Mouse (Mus musculus) lung, postnatal 0 days (tissue): Measurements from ENCODE around the gene Nt5dc3. TPM values are rescaled to one million over a fixed set of nuclear protein-coding genes. Genes with fewer than 3 reads are reported as not detected.
A peak's percentile ranks its signal among the peaks of the same experiment; 100 is the strongest.

Experiments used
- ATAC-seq: fragments of 200-750 bp; cut with Nextera tagmentation; 2 replicates; pipeline ENCODE4 v1.8.0; 2017; ENCODE audit warnings: moderate library complexity
- DNase-seq: peaks from one replicate; pipeline ENCODE4 v3.0.0-alpha.2; 2016; ENCODE audit warnings: low spot score
- H3K27ac ChIP-seq: fragments of 300-500 bp; sonication (generic); 2 replicates; pipeline ENCODE4 v1.5.1; 2014; ENCODE audit warnings: antibody characterized with exemption, mild to moderate bottlenecking, low read length, mixed read lengths
- H3K27me3 ChIP-seq: fragments of 300-500 bp; sonication (generic); replicated peaks from 2 replicates; pipeline ENCODE4 v1.6.1; 2014; ENCODE audit warnings: low read length, mixed read lengths; ENCODE audit not compliant: insufficient read depth
- H3K36me3 ChIP-seq: fragments of 300-500 bp; sonication (generic); 2 replicates; pipeline ENCODE4 v1.6.1; 2014; ENCODE audit warnings: low read length, mixed read lengths; ENCODE audit not compliant: insufficient read depth
- H3K4me1 ChIP-seq: fragments of 300-500 bp; sonication (generic); 2 replicates; pipeline ENCODE4 v1.6.1; 2014; ENCODE audit warnings: antibody characterized with exemption, low read depth, low read length, mixed read lengths; ENCODE audit not compliant: insufficient read depth
- H3K4me2 ChIP-seq: fragments of 300-500 bp; sonication (generic); replicated peaks from 2 replicates; pipeline ENCODE4 v1.6.1; 2014; ENCODE audit warnings: low read depth, mild to moderate bottlenecking, low read length, moderate library complexity, mixed read lengths
- H3K4me3 ChIP-seq: fragments of 300-500 bp; sonication (generic); 2 replicates; pipeline ENCODE4 v1.5.1; 2014; ENCODE audit warnings: low read depth, low read length
- H3K9ac ChIP-seq: fragments of 300-500 bp; sonication (generic); replicated peaks from 2 replicates; pipeline ENCODE4 v1.6.1; 2014; ENCODE audit warnings: low read depth, mild to moderate bottlenecking
- H3K9me3 ChIP-seq: fragments of 300-500 bp; sonication (generic); 2 replicates; pipeline ENCODE4 v1.6.1; 2016; ENCODE audit warnings: low read length, mixed read lengths
- CTCF ChIP-seq: IDR thresholded peaks from 2 replicates; pipeline ENCODE4 v1.5.1; 2016; ENCODE audit warnings: antibody characterized with exemption, mild to moderate bottlenecking
- EP300 ChIP-seq: IDR thresholded peaks from 2 replicates; pipeline ENCODE4 v1.6.1; 2016; ENCODE audit warnings: antibody characterized with exemption, mild to moderate bottlenecking, control low read depth
- WGBS: fragments of 180-500 bp; shearing (Covaris S2); extraction: QIAGEN DNeasy Blood & Tissue Kit; methylation state at CpG from one replicate; pipeline ENCODE4 v1.1.7; 2014; 5-methylcytosine and 5-hydroxymethylcytosine counted together
- polyA plus RNA-seq: library from polyadenylated mRNA; unstranded; fragments of >200 nt; fragmentation: Nextera tagmentation; extraction: Ambion mirVana; gene quantifications from 2 replicates; pipeline ENCODE4 v1.2.1, GENCODE M21; 2015

Gene Nt5dc3
- polyA plus RNA-seq, 1 experiment from 2014 or later = 1.3 TPM

DNA sequence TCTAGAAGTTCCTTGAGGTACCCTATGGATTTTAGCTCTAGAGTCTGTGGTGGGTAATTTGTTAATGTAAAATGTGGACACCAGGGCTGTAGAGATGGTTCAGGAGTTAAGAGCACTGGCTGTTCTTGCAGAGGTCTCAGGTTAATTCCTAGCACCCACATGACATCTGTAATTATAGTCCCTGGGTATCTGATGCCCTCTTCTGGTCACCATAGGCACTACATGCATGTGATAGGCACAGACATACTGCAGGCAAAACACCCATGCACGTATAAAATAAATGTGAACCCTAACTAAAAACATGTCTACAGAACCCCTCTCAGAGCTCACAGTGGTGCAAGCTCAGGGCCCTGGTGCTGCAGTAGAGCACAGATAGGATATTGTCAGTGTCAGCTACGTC lies 50.7 kb downstream of the Nt5dc3 start:
- WGBS = 93% methylated on average over 2 of the region's 2 CpGs

DNA sequence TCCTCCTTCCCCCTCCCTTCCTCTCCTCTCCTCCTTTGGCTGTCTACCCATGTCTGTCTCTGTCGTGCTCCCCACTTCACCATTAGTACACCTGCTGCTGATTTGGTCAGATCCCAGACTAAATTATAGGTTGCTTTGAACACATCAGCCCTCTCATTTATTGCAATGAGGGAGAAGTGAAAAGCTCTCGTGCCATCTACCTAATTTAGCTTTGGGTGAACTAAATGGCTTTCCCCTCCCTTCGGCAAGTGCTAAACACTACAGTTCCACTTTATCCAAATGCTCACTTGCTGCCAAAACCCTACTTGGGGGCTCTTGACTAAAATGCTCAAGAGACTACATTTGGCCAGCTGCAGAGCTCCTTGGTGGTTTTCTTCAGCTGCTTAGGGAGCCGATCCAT lies 58.0 kb downstream of the Nt5dc3 start:
- peaks cover 3% of the 10 kb centered on the region; the same call in 1 of the 2 replicates for H3K4me1 ChIP-seq
- no peak overlapping the region for H3K9ac ChIP-seq
- DNase-seq (peak; percentile 79), ATAC-seq (peak; percentile 73)
- no peak for TF ChIP-seq EP300
- no peak for TF ChIP-seq CTCF
- H3K4me2 ChIP-seq = no peak overlapping the region
- WGBS = 59% methylated on average over 4 of the region's 4 CpGs
- H3K4me3 ChIP-seq = no peak overlapping the region
- 0 out of 2 replicates have a peak overlapping the region, but pooled peaks have one; percentile 21 for H3K27ac ChIP-seq
- H3K36me3 ChIP-seq = no peaks in the 10 kb centered on the region
- H3K27me3 ChIP-seq = no peaks in the 10 kb centered on the region
- no peaks in the 10 kb centered on the region for H3K9me3 ChIP-seq

More for the DNA sequence above, 50.7 kb downstream of the Nt5dc3 start:
- Histone ChIP-seq H3K4me3 (no peak overlapping the region), H3K9me3 (no peaks in the 10 kb centered on the region), H3K9ac (no peak overlapping the region), H3K27me3 (no peaks in the 10 kb centered on the region), H3K36me3 (no peaks in the 10 kb centered on the region), H3K4me1 (peaks cover 6% of the 10 kb centered on the region; the same call in 1 of the 2 replicates), H3K4me2 (no peak overlapping the region), H3K27ac (no peak overlapping the region)
- TF ChIP-seq EP300 = no peak
- peak; percentile 50 for TF ChIP-seq CTCF
- DNase-seq (no peak), ATAC-seq (no peak)

DNA sequence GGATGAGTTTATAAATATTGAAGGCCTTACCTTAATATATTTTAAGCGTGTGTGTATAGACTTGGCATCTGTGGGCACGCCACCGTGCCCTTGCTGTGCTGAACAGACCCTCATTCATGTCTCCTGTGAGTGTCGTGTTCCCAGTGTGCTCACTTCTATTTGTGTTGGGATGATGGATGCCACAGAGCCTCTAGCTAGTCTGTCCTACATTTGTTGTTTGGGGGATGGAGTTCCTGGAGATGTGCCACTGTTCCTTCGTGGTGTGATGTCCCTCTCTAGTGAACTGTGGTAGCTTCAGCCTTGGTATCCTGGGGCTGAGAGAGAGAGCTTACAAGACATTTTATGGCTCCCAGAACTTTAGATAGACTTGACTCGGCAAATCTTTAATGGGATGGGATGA lies 60.0 kb downstream of the Nt5dc3 start:
- ATAC-seq = no peak
- DNase-seq = no peak
- Histone ChIP-seq H3K36me3 (no peaks in the 10 kb centered on the region), H3K9me3 (no peaks in the 10 kb centered on the region), H3K27me3 (no peaks in the 10 kb centered on the region), H3K4me1 (peaks cover 2% of the 10 kb centered on the region; the same call in 1 of the 2 replicates), H3K9ac (no peak overlapping the region), H3K4me3 (no peak overlapping the region), H3K4me2 (no peak overlapping the region), H3K27ac (no peak overlapping the region)
- TF ChIP-seq EP300 (no peak), CTCF (no peak)
- WGBS = 74% methylated on average over 6 of the region's 6 CpGs

GRCm38 (mm10) chr10:86842659-86843058 lies 63.9 kb downstream of the Nt5dc3 start:
- H3K4me3 ChIP-seq = no peak overlapping the region
- no peaks in the 10 kb centered on the region for H3K9me3 ChIP-seq
- ATAC-seq (no peak), DNase-seq (no peak)
- no peaks in the 10 kb centered on the region for H3K27me3 ChIP-seq
- WGBS = 56% methylated on average over 5 of the region's 5 CpGs
- no peak overlapping the region for H3K27ac ChIP-seq
- H3K9ac ChIP-seq = no peak overlapping the region
- no peak overlapping the region for H3K4me2 ChIP-seq
- TF ChIP-seq CTCF (no peak), EP300 (no peak)
- H3K4me1 ChIP-seq = no peaks in the 10 kb centered on the region
- no peaks in the 10 kb centered on the region for H3K36me3 ChIP-seq

DNA sequence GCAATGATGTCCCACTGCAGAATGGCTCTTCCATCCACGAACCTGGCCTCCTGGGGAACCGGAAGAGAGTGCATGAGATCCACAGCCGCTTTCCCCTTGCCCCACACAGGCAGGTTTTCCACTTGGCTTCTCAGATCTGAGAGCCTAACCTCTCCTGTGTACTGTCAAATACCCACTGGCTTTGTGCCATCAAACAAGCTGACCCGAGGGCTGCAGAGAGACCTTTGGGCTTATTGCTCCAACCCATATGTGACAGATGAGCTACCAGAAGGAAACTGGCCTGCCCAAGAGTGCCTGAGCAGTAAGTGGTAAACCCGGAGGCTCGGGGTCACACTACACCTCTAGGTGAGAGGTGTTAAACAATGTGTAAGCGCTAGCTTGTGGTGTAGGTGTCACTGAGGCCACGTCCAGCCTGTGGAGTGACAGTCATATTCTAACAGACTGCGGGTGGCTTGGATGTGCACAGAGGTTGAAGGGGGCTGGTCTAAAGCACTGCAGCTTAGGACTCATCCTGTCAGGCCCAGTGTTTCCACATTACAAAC lies 68.2 kb downstream of the Nt5dc3 start:
- H3K36me3 ChIP-seq = no peaks in the 10 kb centered on the region
- H3K4me1 ChIP-seq = no peaks in the 10 kb centered on the region
- no peaks in the 10 kb centered on the region for H3K9me3 ChIP-seq
- ATAC-seq (no peak), DNase-seq (no peak)
- 53% methylated on average over 9 of the region's 9 CpGs for WGBS
- no peak overlapping the region for H3K4me3 ChIP-seq
- H3K9ac ChIP-seq = no peak overlapping the region
- TF ChIP-seq EP300 = no peak
- TF ChIP-seq CTCF = no peak
- no peaks in the 10 kb centered on the region for H3K27me3 ChIP-seq
- no peak overlapping the region for H3K27ac ChIP-seq
- no peak overlapping the region for H3K4me2 ChIP-seq

- no peak overlapping the region for H3K4me2 ChIP-seq
- no peak overlapping the region for H3K9ac ChIP-seq
- TF ChIP-seq EP300 (no peak), CTCF (no peak)
- no peaks in the 10 kb centered on the region for H3K36me3 ChIP-seq
- no peak overlapping the region for H3K4me3 ChIP-seq
- no peak for DNase-seq
- no peaks in the 10 kb centered on the region for H3K27me3 ChIP-seq
- 77% methylated on average over 4 of the region's 4 CpGs for WGBS
- no peak for ATAC-seq
- H3K27ac ChIP-seq = no peak overlapping the region
- no peaks in the 10 kb centered on the region for H3K9me3 ChIP-seq
- no peaks in the 10 kb centered on the region for H3K4me1 ChIP-seq
Measured at GRCm38 (mm10) chr10:86849087-86849486, 70.3 kb downstream of the Nt5dc3 start.

GRCm38 (mm10) chr10:86849508-86849907 lies 70.7 kb downstream of the Nt5dc3 start:
- 69% methylated on average over 4 of the region's 4 CpGs for WGBS
- Histone ChIP-seq H3K4me2 (no peak overlapping the region), H3K9ac (no peak overlapping the region), H3K4me3 (no peak overlapping the region), H3K4me1 (no peaks in the 10 kb centered on the region), H3K36me3 (no peaks in the 10 kb centered on the region), H3K9me3 (no peaks in the 10 kb centered on the region), H3K27me3 (no peaks in the 10 kb centered on the region), H3K27ac (no peak overlapping the region)
- ATAC-seq (no peak), DNase-seq (no peak)
- no peak for TF ChIP-seq EP300
- no peak for TF ChIP-seq CTCF
